Mouse (Mus musculus): ENCODE data around the gene Lrrk1. TPM values are rescaled to one million over a fixed set of nuclear protein-coding genes. Genes with fewer than 3 reads are reported as not detected.
"Not testable (repeated sequence)": the region's sequence is repeated elsewhere in the genome, so short reads cannot be mapped to it uniquely, and the experiment has no call there.

The Lrrk1 gene
- polyA plus RNA-seq, 1 experiment, result 76.4 TPM

DNA sequence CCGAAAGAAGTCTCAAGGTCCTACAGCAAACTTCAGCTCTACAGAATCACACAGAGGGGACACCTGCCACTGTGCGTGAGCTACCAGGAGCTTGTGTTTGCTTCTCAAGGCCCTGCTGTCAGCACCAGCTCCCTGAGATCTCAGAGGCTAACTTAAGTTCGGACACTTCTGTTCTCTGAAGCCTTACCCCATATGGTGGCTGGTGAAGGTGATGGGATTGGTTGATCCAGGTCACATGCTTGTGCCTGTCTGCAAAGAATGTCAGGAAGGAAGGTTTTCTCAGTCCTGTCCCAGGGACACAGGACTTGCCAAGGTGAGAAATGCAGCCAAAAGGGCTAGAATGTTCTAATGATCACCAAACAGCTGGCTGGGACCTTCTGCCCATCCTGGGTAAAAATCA is 187.8 kb downstream of the Lrrk1 start:
- Histone ChIP-seq H3K4me3 (replicated peaks; ENCODE audit: extremely low read depth, low read depth, low read length) (no peak overlapping the region), H3K4me1 (ENCODE audit: control insufficient read depth, insufficient read depth, low read length) (no peaks in the 10 kb centered on the region)
- WGBS, result 82% methylated on average over 3 of the region's 3 CpGs
- no peak for DNase-seq
- TF ChIP-seq POLR2A (IDR thresholded peaks at IDR 0.05; ENCODE audit: borderline replicate concordance, extremely low read depth, low read depth, low read length), result no peak
- no peak for TF ChIP-seq CTCF (IDR thresholded peaks at IDR 0.05; ENCODE audit: insufficient read depth, low read length)

- Histone ChIP-seq H3K4me3 (replicated peaks; ENCODE audit: extremely low read depth, low read depth, low read length) (no peak overlapping the region), H3K4me1 (ENCODE audit: control insufficient read depth, insufficient read depth, low read length) (no peaks in the 10 kb centered on the region)
- WGBS, result 72% methylated on average over 5 of the region's 5 CpGs
- no peak for DNase-seq
- TF ChIP-seq POLR2A (IDR thresholded peaks at IDR 0.05; ENCODE audit: borderline replicate concordance, extremely low read depth, low read depth, low read length) (no peak), CTCF (IDR thresholded peaks at IDR 0.05; ENCODE audit: insufficient read depth, low read length) (no peak)
These were observed 188.7 kb downstream of the Lrrk1 start for GRCm38 (mm10) chr7:66199391-66199831.

DNA sequence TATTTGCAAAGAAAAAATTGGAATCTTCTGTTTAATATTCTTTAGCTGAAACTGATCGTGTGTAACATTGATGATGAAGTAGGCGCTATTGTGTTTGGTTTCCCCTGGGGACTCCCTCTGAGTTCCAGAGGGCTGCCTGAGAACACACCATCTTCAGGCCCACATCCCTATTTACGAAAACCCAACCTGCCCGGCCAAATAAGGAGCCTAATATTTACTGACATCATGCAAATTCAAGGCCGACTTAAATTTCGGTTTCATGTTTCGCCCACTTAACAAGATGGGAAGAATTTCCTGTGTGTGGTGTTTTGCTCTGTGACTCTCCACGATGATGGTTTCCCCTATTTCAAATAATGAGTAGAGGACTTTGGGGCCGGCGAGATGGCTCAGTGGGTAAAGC is 189.7 kb downstream of the Lrrk1 start:
- DNase-seq, result no peak
- no peak overlapping the region for H3K4me3 ChIP-seq (replicated peaks; ENCODE audit: extremely low read depth, low read depth, low read length)
- 64% methylated on average over 10 of the region's 10 CpGs for WGBS
- TF ChIP-seq CTCF (IDR thresholded peaks at IDR 0.05; ENCODE audit: insufficient read depth, low read length) (no peak), POLR2A (IDR thresholded peaks at IDR 0.05; ENCODE audit: borderline replicate concordance, extremely low read depth, low read depth, low read length) (no peak)
- H3K4me1 ChIP-seq (ENCODE audit: control insufficient read depth, insufficient read depth, low read length), result no peaks in the 10 kb centered on the region

DNA sequence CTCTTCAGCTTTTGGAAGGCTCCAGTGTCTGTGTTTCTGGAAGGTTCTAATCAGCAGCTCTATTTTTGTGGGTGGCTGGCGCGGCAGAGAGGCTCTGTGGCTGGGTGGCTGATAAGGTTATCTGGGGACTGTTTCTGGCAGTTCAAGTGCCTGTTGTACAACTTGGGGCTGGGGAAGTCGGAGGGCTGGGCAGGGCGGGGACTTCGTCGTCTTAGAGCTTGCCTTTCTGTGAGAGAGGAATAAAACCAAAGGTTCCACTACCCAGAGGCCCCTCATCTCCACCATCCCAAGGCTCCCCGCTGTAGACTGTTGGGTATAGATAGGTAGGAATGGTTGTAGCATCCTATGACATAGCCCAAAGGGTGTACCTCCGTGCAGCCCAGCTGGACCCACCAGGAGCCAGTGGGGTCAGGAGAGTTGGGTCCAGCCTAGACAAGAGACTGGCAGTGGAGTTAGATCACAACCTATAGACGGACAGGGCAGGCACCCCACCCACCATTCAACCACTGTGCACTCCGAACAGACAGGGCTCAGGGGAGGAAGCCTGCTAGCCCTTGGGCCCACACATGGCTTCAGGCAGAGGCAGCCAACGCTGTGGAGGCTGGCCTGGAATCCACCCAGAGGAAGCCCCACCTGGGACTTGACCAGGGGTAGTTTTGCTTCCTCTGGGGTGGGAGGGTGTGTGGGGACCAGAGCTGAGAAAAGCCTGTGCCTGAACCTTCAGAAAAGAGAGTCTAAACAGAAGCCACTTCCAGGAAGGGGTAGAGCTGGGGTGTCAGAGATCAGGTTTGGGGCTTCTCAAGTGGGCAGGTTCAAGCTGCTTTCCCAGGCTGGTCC is 191.3 kb downstream of the Lrrk1 start:
- TF ChIP-seq CTCF (IDR thresholded peaks at IDR 0.05; ENCODE audit: insufficient read depth, low read length), result no peak
- no peak for TF ChIP-seq POLR2A (IDR thresholded peaks at IDR 0.05; ENCODE audit: borderline replicate concordance, extremely low read depth, low read depth, low read length)
- no peaks in the 10 kb centered on the region for H3K4me1 ChIP-seq (ENCODE audit: control insufficient read depth, insufficient read depth, low read length)
- no peak overlapping the region for H3K4me3 ChIP-seq (replicated peaks; ENCODE audit: extremely low read depth, low read depth, low read length)
- DNase-seq, result no peak
- WGBS, result 48% methylated on average over 11 of the region's 11 CpGs

- 58% methylated on average over 1 of the region's 1 CpGs for WGBS
- no peak for TF ChIP-seq POLR2A (IDR thresholded peaks at IDR 0.05; ENCODE audit: borderline replicate concordance, extremely low read depth, low read depth, low read length)
- TF ChIP-seq CTCF (IDR thresholded peaks at IDR 0.05; ENCODE audit: insufficient read depth, low read length), result no peak
- no peak for DNase-seq
- no peaks in the 10 kb centered on the region for H3K4me1 ChIP-seq (ENCODE audit: control insufficient read depth, insufficient read depth, low read length)
- no peak overlapping the region for H3K4me3 ChIP-seq (replicated peaks; ENCODE audit: extremely low read depth, low read depth, low read length)
These were observed 192.3 kb downstream of the Lrrk1 start for GRCm38 (mm10) chr7:66195881-66196280.

DNA sequence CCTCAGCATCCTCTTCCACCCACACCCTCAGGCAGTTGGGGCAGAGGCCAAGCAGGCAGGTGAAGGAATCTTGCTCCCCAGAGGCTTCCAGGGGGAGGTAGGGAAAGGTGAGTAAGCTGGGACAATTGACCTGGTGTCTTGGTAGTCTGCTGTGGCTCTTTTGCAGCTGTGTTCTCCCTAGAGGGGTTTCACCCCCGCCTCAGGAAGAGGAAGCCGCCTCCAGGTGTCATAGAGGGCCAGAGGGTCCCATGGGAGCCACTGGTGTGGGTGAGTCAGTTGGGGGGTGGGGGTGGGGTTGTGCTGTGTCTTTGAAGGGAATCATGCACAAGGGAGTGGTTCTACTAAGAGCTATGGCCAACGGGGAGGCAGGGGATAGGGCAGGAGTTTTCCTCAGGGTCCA is 193.6 kb downstream of the Lrrk1 start:
- WGBS, result 76% methylated on average over 3 of the region's 3 CpGs
- Histone ChIP-seq H3K4me3 (replicated peaks; ENCODE audit: extremely low read depth, low read depth, low read length) (no peak overlapping the region), H3K4me1 (ENCODE audit: control insufficient read depth, insufficient read depth, low read length) (no peaks in the 10 kb centered on the region)
- no peak for DNase-seq
- TF ChIP-seq CTCF (IDR thresholded peaks at IDR 0.05; ENCODE audit: insufficient read depth, low read length) (no peak), POLR2A (IDR thresholded peaks at IDR 0.05; ENCODE audit: borderline replicate concordance, extremely low read depth, low read depth, low read length) (no peak)

GRCm38 (mm10) chr7:66190385-66190784 is 197.8 kb downstream of the Lrrk1 start:
- not testable (repeated sequence) for DNase-seq; H3K4me3 ChIP-seq (replicated peaks; ENCODE audit: extremely low read depth, low read depth, low read length); H3K4me1 ChIP-seq (ENCODE audit: control insufficient read depth, insufficient read depth, low read length)
- peak; percentile 27; the same call in 1 of the 2 replicates for TF ChIP-seq CTCF (IDR thresholded peaks at IDR 0.05; ENCODE audit: insufficient read depth, low read length)
- whole genome bisulfite sequencing, result 93% methylated on average over 10 of the region's 10 CpGs

- 83% methylated on average over 4 of the region's 4 CpGs for WGBS
- TF ChIP-seq CTCF (IDR thresholded peaks at IDR 0.05; ENCODE audit: insufficient read depth, low read length) (no peak), POLR2A (IDR thresholded peaks at IDR 0.05; ENCODE audit: borderline replicate concordance, extremely low read depth, low read depth, low read length) (no peak)
- no peak overlapping the region for H3K4me3 ChIP-seq (replicated peaks; ENCODE audit: extremely low read depth, low read depth, low read length)
- DNase-seq, result no peak
- no peaks in the 10 kb centered on the region for H3K4me1 ChIP-seq (ENCODE audit: control insufficient read depth, insufficient read depth, low read length)
These were observed 200.4 kb downstream of the Lrrk1 start for GRCm38 (mm10) chr7:66187581-66188231.

DNA sequence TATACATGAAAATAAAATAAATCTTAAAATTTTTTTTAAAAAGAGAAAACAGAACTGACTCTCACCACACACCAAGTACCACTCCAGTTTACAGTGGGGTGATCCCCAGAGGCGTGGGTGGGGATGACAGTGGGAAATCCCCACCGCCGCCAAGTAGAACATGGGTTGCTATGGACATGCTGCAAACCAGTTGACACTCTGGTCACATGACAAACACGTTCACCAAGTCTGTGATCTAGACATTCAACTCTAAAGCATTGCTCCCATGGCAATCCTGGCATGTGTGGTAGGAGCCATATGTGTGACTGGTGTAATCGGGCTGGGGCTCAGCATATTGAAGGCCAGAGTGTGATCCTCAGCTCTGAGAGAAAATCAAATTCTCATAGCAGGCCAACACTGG is 202.8 kb downstream of the Lrrk1 start:
- DNase-seq, result no peak
- H3K4me3 ChIP-seq (replicated peaks; ENCODE audit: extremely low read depth, low read depth, low read length), result no peak overlapping the region
- H3K4me1 ChIP-seq (ENCODE audit: control insufficient read depth, insufficient read depth, low read length), result no peaks in the 10 kb centered on the region
- TF ChIP-seq CTCF (IDR thresholded peaks at IDR 0.05; ENCODE audit: insufficient read depth, low read length) (no peak), POLR2A (IDR thresholded peaks at IDR 0.05; ENCODE audit: borderline replicate concordance, extremely low read depth, low read depth, low read length) (no peak)
- WGBS, result 81% methylated on average over 5 of the region's 5 CpGs

- Histone ChIP-seq H3K4me3 (replicated peaks; ENCODE audit: extremely low read depth, low read depth, low read length) (no peak overlapping the region), H3K4me1 (ENCODE audit: control insufficient read depth, insufficient read depth, low read length) (peaks cover 4% of the 10 kb centered on the region; the same call in 1 of the 2 replicates)
- no peak for DNase-seq
- TF ChIP-seq CTCF (IDR thresholded peaks at IDR 0.05; ENCODE audit: insufficient read depth, low read length), result no peak
- no peak for TF ChIP-seq POLR2A (IDR thresholded peaks at IDR 0.05; ENCODE audit: borderline replicate concordance, extremely low read depth, low read depth, low read length)
- 66% methylated on average over 4 of the region's 4 CpGs for WGBS
These were observed 204.1 kb downstream of the Lrrk1 start for GRCm38 (mm10) chr7:66184026-66184425.
